Mouse (Mus musculus) Patski (cell line): ENCODE results near the gene Xndc1. TPM values are rescaled to one million over a fixed set of nuclear protein-coding genes. Genes with fewer than 3 reads are reported as not detected.

ENCODE experiments used
- ATAC-seq: fragments of 100-300 bp; one replicate; pipeline ENCODE4 v1.8.0; 2021
- CTCF ChIA-PET: fragments of 350-600 bp; sonication (Branson Sonifier 250); formaldehyde crosslinking; loops from one replicate; lab custom pipeline; 2022; ENCODE audit warnings: inconsistent platforms; lab: Charles Lee
- POLR2A ChIA-PET: fragments of 350-600 bp; sonication (Branson Sonifier 250); formaldehyde crosslinking; loops from one replicate; lab custom pipeline; 2022; ENCODE audit warnings: antibody characterized with exemption, inconsistent platforms; lab: Charles Lee
- DNase-seq: peaks from one replicate; pipeline ENCODE4 v3.0.0-alpha.2; 2011; ENCODE audit warnings: low read depth, low spot score
- H3K27me3 ChIP-seq: fragments of 371-371 bp; one replicate; pipeline ENCODE4 v1.5.1; 2021
- CTCF ChIP-seq: fragments of 100-300 bp; IDR thresholded peaks from one replicate; pipeline ENCODE4 v1.5.1; 2021
- in situ Hi-C: fragments of 300-500 bp; cut with MboI; formaldehyde crosslinking; loops from 3 replicates; pipeline ENCODE4 v1.11.1; 2018; ENCODE audit warnings: low pct_unique_long_range_greater_than_20kb, mixed read lengths
- polyA plus RNA-seq: library from polyadenylated mRNA; unstranded; gene quantifications from one replicate; pipeline ENCODE4 v1.2.3, GENCODE M21; 2021

Gene Xndc1
- polyA plus RNA-seq, 1 experiment from 2014 or later = 13.1 TPM

- in situ Hi-C loops = no loop called here
- DNase-seq (no peak), ATAC-seq (no peak)
- no peak for TF ChIP-seq CTCF
- no peaks in the 10 kb centered on the region for H3K27me3 ChIP-seq
- CTCF ChIA-PET = no interaction called here
- POLR2A ChIA-PET = no interaction called here
These were observed 38.2 kb downstream of the Xndc1 start for GRCm38 (mm10) chr7:102103555-102103954.

DNA sequence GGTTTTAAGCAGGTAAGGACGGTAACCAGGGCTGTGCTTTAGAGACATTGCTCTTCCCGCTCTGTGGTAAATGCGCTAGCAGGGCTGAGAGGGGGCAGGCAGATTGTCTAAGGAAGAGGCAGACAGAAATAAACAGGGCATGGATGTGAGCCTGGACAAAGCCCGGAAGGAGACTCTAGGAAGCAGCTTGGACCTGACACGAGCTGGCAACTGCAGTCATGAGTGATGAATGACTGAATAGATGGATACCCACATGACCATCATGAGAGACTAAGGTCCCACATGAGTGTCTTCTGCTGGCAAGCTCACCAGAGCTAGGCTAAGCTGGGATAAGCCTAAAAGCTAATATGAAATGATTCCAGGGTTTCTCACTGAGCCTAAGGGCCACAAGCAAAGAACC lies 38.8 kb downstream of the Xndc1 start:
- no peak for ATAC-seq
- ChIA-PET CTCF (no interaction called here), POLR2A (no interaction called here)
- DNase-seq = no peak
- H3K27me3 ChIP-seq = no peaks in the 10 kb centered on the region
- no peak for TF ChIP-seq CTCF
- in situ Hi-C loops = no loop called here

- CTCF ChIA-PET = no interaction called here
- in situ Hi-C loops = no loop called here
- POLR2A ChIA-PET = no interaction called here
- DNase-seq = no peak
- no peak for ATAC-seq
- H3K27me3 ChIP-seq = no peaks in the 10 kb centered on the region
- TF ChIP-seq CTCF = no peak
These were observed 41.4 kb downstream of the Xndc1 start for GRCm38 (mm10) chr7:102106700-102107141.

DNA sequence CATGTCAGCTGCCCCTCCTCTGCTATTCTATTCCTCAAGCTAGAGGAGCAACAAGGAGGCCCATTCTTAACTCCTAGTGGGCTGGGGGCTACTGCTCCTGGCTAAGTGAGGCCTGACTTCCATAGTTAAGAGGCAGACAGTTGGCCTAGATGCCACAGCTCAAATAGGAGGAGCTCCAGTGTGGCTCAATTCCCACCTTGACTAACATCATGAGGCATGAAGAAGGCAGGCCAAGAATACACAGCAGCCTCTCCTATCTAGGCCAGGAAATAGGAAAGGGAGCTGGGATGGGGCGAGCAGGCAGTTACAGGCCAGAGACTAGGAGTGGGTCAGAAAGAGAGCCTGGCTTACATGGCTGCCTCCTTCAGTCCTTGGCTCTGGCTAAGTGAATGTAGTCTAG lies 42.9 kb downstream of the Xndc1 start:
- no peak for TF ChIP-seq CTCF
- in situ Hi-C loops = no loop called here
- peaks cover 1% of the 10 kb centered on the region for H3K27me3 ChIP-seq
- POLR2A ChIA-PET = no interaction called here
- ATAC-seq (no peak), DNase-seq (no peak)
- CTCF ChIA-PET = no interaction called here

DNA sequence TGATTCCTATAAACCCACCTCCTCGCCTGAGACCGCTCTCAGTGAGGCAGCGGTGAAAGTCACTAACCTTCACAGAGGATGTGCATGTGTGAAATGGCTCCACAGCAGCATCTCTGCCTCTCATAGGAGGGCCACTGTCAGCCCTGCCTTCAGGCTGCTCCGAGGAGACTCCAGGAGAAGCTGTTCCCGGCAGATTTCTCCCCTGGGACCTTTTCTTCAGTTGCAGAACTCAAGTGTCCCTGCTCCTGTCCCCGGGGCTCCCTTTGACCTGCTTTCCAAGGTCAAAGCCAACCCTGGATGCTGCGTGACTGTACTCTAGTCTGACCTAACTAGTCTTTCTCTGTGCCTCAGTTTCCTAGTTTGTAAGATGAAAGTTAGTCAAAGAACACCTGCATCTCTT lies 43.9 kb downstream of the Xndc1 start, which contains the start of gene Art5:
Art5 (minus strand) TSS at position 319 of the 400 bp plus-strand sequence.
- ATAC-seq (no peak), DNase-seq (no peak)
- ChIA-PET POLR2A (no interaction called here), CTCF (no interaction called here)
- H3K27me3 ChIP-seq = peaks cover 4% of the 10 kb centered on the region
- in situ Hi-C loops = no loop called here
- TF ChIP-seq CTCF = no peak

DNA sequence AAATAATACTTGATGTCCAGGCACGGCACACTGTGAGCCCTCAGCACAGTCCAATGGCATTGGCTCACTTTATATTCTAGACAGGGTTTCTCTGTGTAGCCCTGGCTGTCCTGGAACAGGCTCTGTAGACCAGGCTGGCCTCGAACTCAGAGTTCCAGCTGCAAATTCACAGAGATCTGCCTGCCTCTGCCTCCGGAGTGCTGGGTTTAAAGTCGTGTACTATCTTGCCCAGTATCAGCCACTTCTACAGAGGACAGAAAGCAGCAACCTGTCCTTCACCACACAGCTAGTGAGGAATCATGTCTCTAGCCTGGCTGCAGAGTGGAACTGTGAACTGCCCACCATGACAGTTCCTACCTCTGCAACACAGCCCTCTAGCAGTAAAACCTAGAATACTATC lies 44.4 kb downstream of the Xndc1 start:
- POLR2A ChIA-PET = no interaction called here
- CTCF ChIA-PET = no interaction called here
- no peak for TF ChIP-seq CTCF
- peaks cover 4% of the 10 kb centered on the region for H3K27me3 ChIP-seq
- no peak for DNase-seq
- in situ Hi-C loops = no loop called here
- ATAC-seq = no peak

GRCm38 (mm10) chr7:102113151-102113729 lies 47.9 kb downstream of the Xndc1 start:
- no peak for DNase-seq
- POLR2A ChIA-PET = no interaction called here
- CTCF ChIA-PET = no interaction called here
- peaks cover 4% of the 10 kb centered on the region for H3K27me3 ChIP-seq
- TF ChIP-seq CTCF = no peak
- no peak for ATAC-seq
- in situ Hi-C loops = no loop called here

GRCm38 (mm10) chr7:102116579-102117331 lies 51.4 kb downstream of the Xndc1 start, which contains the start of gene Chrna10:
Gene Chrna10 (minus strand): TSS chr7:102116828.
- in situ Hi-C loops = no loop called here

GRCm38 (mm10) chr7:102117382-102117781 lies 52.1 kb downstream of the Xndc1 start:
- TF ChIP-seq CTCF = no peak
- peaks cover 4% of the 10 kb centered on the region for H3K27me3 ChIP-seq
- in situ Hi-C loops = no loop called here
- POLR2A ChIA-PET = interaction anchor here (0.5 kb wide), 1 partner anchor 28 kb away, joined by 3 read pairs; no protein-coding TSS in a partner anchor
- CTCF ChIA-PET = no interaction called here
- DNase-seq (no peak), ATAC-seq (no peak)

More at GRCm38 (mm10) chr7:102116579-102117331, 51.4 kb downstream of the Xndc1 start, which contains the start of gene Chrna10:
- CTCF ChIA-PET = no interaction called here
- ATAC-seq = no peak
- peaks cover 4% of the 10 kb centered on the region for H3K27me3 ChIP-seq
- no peak for TF ChIP-seq CTCF
- POLR2A ChIA-PET = no interaction called here
- no peak for DNase-seq

GRCm38 (mm10) chr7:102120326-102120725 lies 55.0 kb downstream of the Xndc1 start:
- DNase-seq (no peak), ATAC-seq (no peak)
- no peaks in the 10 kb centered on the region for H3K27me3 ChIP-seq
- CTCF ChIA-PET = no interaction called here
- POLR2A ChIA-PET = no interaction called here
- no peak for TF ChIP-seq CTCF
- in situ Hi-C loops = no loop called here

DNA sequence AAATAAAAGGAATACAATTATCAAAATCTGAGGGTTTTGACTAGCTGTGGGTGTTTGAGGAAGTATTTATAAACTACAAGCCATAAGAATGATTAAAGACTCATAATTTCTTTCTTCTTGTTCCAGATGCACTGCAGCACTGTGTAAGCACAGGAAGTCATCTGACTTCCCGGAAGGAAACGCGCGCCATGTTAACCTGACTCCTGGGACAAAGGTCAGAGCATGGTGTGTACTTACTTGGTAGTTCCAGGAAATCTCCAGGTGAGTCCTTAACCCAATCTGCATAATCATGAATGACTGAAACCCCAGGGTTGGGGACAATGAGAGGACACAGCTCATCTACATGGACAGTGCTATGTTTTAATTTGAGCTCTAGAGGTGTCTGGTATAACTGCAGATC lies 67.1 kb downstream of the Xndc1 start:
- H3K27me3 ChIP-seq = no peaks in the 10 kb centered on the region
- no peak for ATAC-seq
- CTCF ChIA-PET = interaction anchor here (1.0 to 1.2 kb wide), 2 partner anchors 9 kb away, joined by 3 to 5 read pairs; no protein-coding TSS in a partner anchor
- POLR2A ChIA-PET = no interaction called here
- no peak for TF ChIP-seq CTCF
- no peak for DNase-seq
- in situ Hi-C loops = no loop called here

Other genes starting within 250 kb of the Xndc1 start
- gene Phox2a, start 247.2 kb upstream of the Xndc1 start, polyA plus RNA-seq = not detected
- gene Inppl1, start 227.3 kb upstream of the Xndc1 start, polyA plus RNA-seq = 148 TPM
- not detected for gene Folr2, start 208.3 kb upstream of the Xndc1 start, polyA plus RNA-seq
- 36.4 TPM for gene Anapc15, start 201.8 kb upstream of the Xndc1 start, polyA plus RNA-seq
- gene Folr1, start 194.7 kb upstream of the Xndc1 start, polyA plus RNA-seq = 73.6 TPM
- 130 TPM for gene Lamtor1, start 159.6 kb upstream of the Xndc1 start, polyA plus RNA-seq
- gene Tomt, start 159.2 kb upstream of the Xndc1 start, polyA plus RNA-seq = 0.50 TPM
- 6.0 TPM for gene Lrrc51, start 131.6 kb upstream of the Xndc1 start, polyA plus RNA-seq
- gene Numa1, start 131.4 kb upstream of the Xndc1 start, polyA plus RNA-seq = 156 TPM
- gene Il18bp, start 46.8 kb upstream of the Xndc1 start, polyA plus RNA-seq = 2.4 TPM
- gene Rnf121, start within 50 bp of the Xndc1 start, polyA plus RNA-seq = 35.8 TPM
- gene Xntrpc, start 202 bp downstream of the Xndc1 start, polyA plus RNA-seq = 0.24 TPM
- gene Trpc2, start 17.6 kb downstream of the Xndc1 start, polyA plus RNA-seq = not detected
- gene Art1, start 36.2 kb downstream of the Xndc1 start, polyA plus RNA-seq = not detected
- not detected for gene Art5, start 44.0 kb downstream of the Xndc1 start, polyA plus RNA-seq
- not detected for gene Chrna10, start 51.3 kb downstream of the Xndc1 start, polyA plus RNA-seq
- 40.0 TPM for gene Nup98, start 144.7 kb downstream of the Xndc1 start, polyA plus RNA-seq
- 33.7 TPM for gene Pgap2, start 144.7 kb downstream of the Xndc1 start, polyA plus RNA-seq
- gene Rhog, start 190.5 kb downstream of the Xndc1 start, polyA plus RNA-seq = 43.2 TPM
- gene Stim1, start 202.3 kb downstream of the Xndc1 start, polyA plus RNA-seq = 47.2 TPM